Mouse (Mus musculus) kidney, postnatal 25 days (tissue): ENCODE measurements around the gene Filip1l.

Experiments
- DNase-seq, 2 experiments: peaks; one replicate each; pipeline ENCODE4 v3.0.0; 2021; ENCODE audit warnings: mixed read lengths in 2 of 2

The Filip1l gene

DNA sequence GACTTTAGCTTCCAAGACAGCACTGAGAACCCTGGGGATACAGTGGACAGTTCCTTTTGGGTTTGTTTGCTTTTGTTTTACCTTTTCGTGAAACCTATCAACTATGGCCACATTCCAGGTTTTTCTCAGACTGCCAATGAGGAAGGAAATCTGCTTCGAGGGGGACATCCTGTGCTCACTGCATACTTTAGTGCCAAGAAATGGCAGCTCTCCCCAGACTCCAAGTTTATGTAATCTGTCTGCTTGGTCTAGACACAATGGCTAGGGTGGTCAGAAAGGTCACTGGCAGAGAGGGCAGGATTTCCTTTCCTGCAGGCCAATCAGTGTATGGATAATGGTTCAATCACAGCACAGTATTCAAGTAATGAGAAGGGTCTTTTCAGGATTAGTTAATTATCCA lies 229.1 kb downstream of the Filip1l start:
- DNase-seq: peak; percentile 36 to 72

DNA sequence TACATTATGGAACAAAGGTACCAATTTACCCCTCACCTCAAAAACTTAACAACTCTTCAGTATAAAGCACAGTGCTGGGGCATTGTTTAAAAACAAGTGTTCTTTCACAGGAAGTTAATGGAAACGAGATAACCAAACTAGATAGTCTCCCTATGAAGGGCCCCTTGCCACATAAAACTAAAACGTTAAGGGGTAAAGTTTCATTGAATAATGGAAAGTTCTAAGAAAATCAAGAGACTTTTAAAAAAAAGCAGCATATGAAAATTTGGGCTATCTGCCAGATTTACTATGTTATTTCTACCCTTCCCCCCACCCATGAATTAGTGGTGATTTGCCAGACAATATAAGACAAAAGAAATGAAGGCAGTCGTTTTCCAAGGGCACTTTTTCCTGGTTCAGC lies 232.3 kb downstream of the Filip1l start:
- no peak for DNase-seq

DNA sequence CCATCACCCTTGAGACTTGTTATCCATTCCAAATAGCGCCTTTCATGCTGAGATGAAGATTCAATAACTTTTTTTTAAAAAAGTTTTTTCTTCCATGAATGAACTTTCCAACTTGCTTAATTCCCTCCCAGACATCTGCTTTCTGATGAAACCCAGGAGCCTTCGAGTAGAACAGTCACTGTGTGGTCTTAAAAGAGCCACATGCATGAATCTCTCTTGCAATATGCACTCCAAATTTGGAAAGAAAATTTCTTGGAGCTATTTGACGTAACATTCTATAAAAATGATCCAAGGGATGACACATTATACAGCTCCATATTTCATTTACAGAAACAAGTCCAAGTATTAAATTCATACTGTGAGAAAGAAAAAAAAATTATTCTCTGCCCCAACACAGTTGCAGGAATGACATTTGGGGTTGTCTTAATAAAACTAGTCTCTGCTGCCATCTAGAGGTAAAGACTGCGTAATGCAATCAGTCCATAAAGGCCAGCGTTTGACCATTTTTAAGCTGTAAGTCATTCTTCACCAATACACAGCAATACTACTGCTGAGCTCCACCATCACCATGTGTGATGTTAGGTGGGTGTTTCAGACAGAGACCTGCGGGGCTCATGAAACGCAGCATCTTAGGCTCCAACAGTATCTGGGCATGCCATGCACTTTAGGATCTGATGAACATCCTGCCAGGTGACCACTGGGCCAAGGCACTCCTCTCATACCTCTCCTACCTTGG lies 240.7 kb downstream of the Filip1l start:
- peak in 1 of 2 experiments; percentile 59 for DNase-seq

DNA sequence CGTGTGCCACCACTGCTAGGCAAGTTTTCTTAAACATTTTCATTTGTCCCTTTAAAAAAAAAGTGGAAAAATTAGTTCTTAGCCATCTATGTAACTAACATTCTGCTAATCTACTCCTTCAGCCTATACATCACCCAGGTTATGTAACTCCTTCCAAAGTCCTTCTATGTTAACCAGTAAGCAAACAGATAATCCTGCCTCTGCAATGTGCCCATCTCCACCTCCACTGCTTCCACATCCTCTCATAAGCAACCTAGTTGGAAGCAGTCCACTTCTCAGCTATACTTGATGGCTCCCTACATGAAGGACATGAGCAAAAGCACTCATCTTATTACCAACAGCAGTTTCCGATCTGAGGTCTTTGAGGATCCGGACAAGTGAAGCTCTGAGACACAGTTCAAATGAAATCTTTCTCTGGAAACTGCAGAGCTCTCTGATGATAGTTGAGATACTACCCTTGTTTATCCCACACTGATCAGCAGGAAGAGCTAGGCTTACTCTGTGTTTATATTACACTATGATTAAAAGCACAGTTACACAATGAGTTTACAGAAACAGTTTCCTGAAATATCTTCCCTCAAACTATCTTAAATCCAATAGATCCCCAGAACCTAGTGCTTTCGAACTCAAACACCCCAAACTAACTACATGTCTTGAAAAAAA lies 244.5 kb downstream of the Filip1l start:
- DNase-seq: no peak

DNA sequence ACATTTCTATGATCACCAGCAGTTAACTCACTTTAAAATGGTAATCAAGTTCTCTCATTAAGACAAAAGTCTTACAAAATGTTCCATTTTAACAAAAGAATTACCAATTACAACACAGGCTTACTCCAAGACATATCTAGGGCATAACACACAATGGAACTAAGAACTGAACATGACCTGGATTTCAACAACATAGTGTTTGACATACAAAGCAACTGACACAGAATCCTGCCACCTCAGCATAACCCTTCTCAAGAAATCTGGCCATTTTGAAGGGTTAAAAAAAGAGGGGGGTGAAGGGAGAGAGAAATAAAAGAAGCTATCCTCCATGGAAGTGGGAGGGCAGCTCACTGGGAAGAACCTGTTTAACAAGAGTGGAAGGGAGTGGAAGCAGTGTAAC lies 248.1 kb downstream of the Filip1l start:
- no peak for DNase-seq

DNA sequence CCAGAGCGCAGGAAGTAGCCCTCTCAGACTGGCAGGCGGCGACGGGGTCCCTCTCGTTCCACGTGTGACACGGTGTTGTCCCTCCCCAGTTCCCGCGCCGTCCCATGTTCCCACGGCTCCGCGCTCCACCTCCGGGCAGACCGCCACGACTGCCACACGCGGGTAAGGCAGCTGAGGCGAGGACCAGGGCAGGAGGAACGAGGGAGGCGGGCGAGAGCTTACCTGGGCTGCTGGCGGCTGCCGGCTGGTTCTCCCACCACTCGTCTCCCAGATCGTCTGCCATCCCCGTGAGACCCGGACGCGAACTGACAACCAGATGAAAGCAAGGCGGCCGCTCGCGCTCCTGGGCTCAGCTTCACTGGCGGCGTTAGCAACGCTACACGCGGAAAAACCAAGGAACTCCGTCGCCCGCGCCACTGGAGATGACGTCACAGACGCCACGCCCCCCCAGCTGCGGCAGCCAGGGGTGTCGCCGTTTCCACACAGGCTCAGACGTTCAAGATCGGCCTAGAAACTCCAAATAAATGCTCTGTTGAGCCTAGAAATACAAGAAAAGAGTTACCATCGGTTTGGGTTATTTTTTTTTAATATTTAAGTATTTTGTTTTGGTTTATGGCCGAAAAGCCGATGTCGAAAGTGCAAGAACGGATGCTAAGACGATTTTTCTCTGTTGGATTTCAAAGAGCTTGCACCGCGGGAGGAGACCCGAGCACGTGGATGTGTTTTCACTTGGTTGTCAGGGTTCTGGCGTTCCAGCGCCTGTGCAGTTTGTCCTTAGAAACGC lies 253.7 kb downstream of the Filip1l start, which contains the start of gene Cmss1:
Cmss1 (minus strand) TSS at position 421 of the 784 bp plus-strand sequence.
- peak; percentile 89 to 90 for DNase-seq

DNA sequence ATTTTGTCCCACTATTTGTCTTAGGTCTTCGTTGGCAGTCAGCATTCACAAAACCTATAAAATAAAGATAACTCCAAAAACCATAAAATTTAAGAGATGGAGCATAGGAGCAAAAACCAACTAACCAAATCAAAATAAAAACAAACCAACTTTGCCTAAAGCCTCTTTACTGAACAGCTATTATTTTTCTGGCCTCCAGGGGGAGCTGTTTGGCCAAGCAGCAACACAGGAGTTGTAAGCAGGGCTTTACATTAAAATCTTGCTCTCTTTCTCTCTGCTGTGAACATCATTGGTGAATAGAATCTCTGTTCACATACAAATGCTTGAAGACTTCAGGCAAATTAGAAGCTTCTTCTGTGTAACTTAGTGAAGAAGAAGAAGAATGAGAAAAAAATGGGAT lies 258.9 kb downstream of the Filip1l start:
- DNase-seq: peak in 1 of 2 experiments; percentile 63
